Mouse (Mus musculus) ES-E14 (cell line): Measurements from ENCODE around the gene Mlkl.

Source experiments
- CHD2 ChIP-seq: IDR thresholded peaks from 2 replicates; pipeline ENCODE4 v1.6.1; 2014; ENCODE audit warnings: mild to moderate bottlenecking, low read depth, low read length, inconsistent platforms
- ZNF384 ChIP-seq: IDR thresholded peaks from 2 replicates; pipeline ENCODE4 v1.6.1; 2012; ENCODE audit warnings: low read depth, low read length, inconsistent platforms

- TF ChIP-seq ZNF384 (no peak), CHD2 (no peak)
These were observed 22.7 kb upstream of the Mlkl start for GRCm38 (mm10) chr8:111360579-111361209.
